In genomic region chr15:101413916-101414635, GRCm38 (mm10) we compare ENCODE assay signal across 16 mouse cellular contexts. TPM values are rescaled to one million over a fixed set of nuclear protein-coding genes. Genes with fewer than 3 reads are reported as not detected.
DNase-seq lines count a peak whose midpoint lies in the region; ATAC-seq and TF ChIP-seq lines count a peak whose summit lies in the region.
"Had no signal": no experiment of that assay in that cellular context is flagged by ENCODE, and none has a peak within 500 bp of the region (broad histone marks: within the 10 kb centered on the region; RNA-seq: fewer than 3 reads in every experiment).

No protein-coding gene starts in this region.

- TF ChIP-seq POLR2A in lung, adult 2 months (IDR thresholded peaks at IDR 0.05; ENCODE audit: borderline replicate concordance, extremely low read depth, low read depth, low read length) = no peak

- H3K4me2 ChIP-seq in lung, embryonic 16.5 days (ENCODE audit: low read depth, low read length) = peak overlapping the region; percentile 44
- no peak overlapping the region for H3K4me2 ChIP-seq in embryonic facial prominence, embryonic 14.5 days (ENCODE audit: low read depth, low read length)

- peak overlapping the region; percentile 61 for H3K9ac ChIP-seq in lung, embryonic 16.5 days (ENCODE audit: low read length)
- H3K9ac ChIP-seq in embryonic facial prominence, embryonic 14.5 days (ENCODE audit: low read depth, low read length) = no peak overlapping the region
- H3K9ac ChIP-seq: limb, embryonic 13.5 days had no signal

- no peaks in the 10 kb centered on the region for H3K36me3 ChIP-seq in lung, embryonic 16.5 days (ENCODE audit: control insufficient read depth, insufficient read depth, low read length)
- no peaks in the 10 kb centered on the region for H3K36me3 ChIP-seq in embryonic facial prominence, embryonic 14.5 days (ENCODE audit: control insufficient read depth, insufficient read depth, low read length)
- H3K36me3 ChIP-seq: forebrain, embryonic 10.5 days; limb, embryonic 13.5 days had no signal

- H3K4me3 ChIP-seq in lung, embryonic 16.5 days (ENCODE audit: low read length) = peak overlapping the region; percentile 39
- no peak overlapping the region for H3K4me3 ChIP-seq in lung, adult 2 months (replicated peaks; ENCODE audit: extremely low read depth, low read depth, low read length)
- H3K4me3 ChIP-seq in embryonic facial prominence, embryonic 14.5 days (ENCODE audit: low read depth, low read length) = no peak overlapping the region
- H3K4me3 ChIP-seq: forebrain, embryonic 10.5 days; limb, embryonic 13.5 days; megakaryocyte, embryonic 14.5 days had no signal

- peak overlapping the region; percentile 96 for H3K27ac ChIP-seq in lung, embryonic 16.5 days (ENCODE audit: low read length)
- H3K27ac ChIP-seq in embryonic facial prominence, embryonic 14.5 days (replicated peaks; ENCODE audit: low read depth, low read length) = no peak overlapping the region
- H3K27ac ChIP-seq: forebrain, embryonic 10.5 days; limb, embryonic 13.5 days had no signal

- ATAC-seq in lung, embryonic 16.5 days (ENCODE audit: low read depth) = no peak
- no peak for ATAC-seq in embryonic facial prominence, embryonic 14.5 days (ENCODE audit: low read depth)

- peak; percentile 51 for DNase-seq in gastrocnemius, postnatal 25 days
- no peak for DNase-seq in gastrocnemius, adult 18-20 months (ENCODE audit: low spot score)
- DNase-seq in lung, adult 2 months = no peak
- peak; percentile 34 for DNase-seq in embryonic facial prominence, embryonic 14.5 days (ENCODE audit: low spot score)
- DNase-seq in skeletal muscle tissue, adult 2 months (ENCODE audit: low read depth, low spot score) = peak; percentile 20
- no peak for DNase-seq in heart, adult 11 months
- DNase-seq in testis, postnatal 14 days (ENCODE audit: low spot score) = no peak

- no peaks in the 10 kb centered on the region for H3K9me3 ChIP-seq in lung, embryonic 16.5 days (ENCODE audit: control insufficient read depth, low read length)
- no peaks in the 10 kb centered on the region for H3K9me3 ChIP-seq in embryonic facial prominence, embryonic 14.5 days (ENCODE audit: control insufficient read depth, low read length)
- H3K9me3 ChIP-seq: forebrain, embryonic 10.5 days; limb, embryonic 13.5 days; megakaryocyte, embryonic 14.5 days had no signal

- WGBS in lung, embryonic 16.5 days = 26% methylated on average over 7 of the region's 7 CpGs
- 38% methylated on average over 7 of the region's 7 CpGs for WGBS in lung, adult 2 months
- WGBS in embryonic facial prominence, embryonic 14.5 days = 25% methylated on average over 7 of the region's 7 CpGs

- H3K4me1 ChIP-seq in lung, embryonic 16.5 days (replicated peaks; ENCODE audit: control insufficient read depth, insufficient read depth, low read length) = peaks cover 10% of the 10 kb centered on the region
- H3K4me1 ChIP-seq in lung, adult 2 months (ENCODE audit: control insufficient read depth, insufficient read depth, low read length) = no peaks in the 10 kb centered on the region
- no peaks in the 10 kb centered on the region; the same call in 1 of the 2 replicates for H3K4me1 ChIP-seq in embryonic facial prominence, embryonic 14.5 days (ENCODE audit: control insufficient read depth, insufficient read depth, low read length)

- TF ChIP-seq CTCF in lung, adult 2 months (IDR thresholded peaks at IDR 0.05; ENCODE audit: insufficient read depth, low read length) = no peak

- peaks cover 2% of the 10 kb centered on the region; the same call in 1 of the 2 replicates for H3K27me3 ChIP-seq in lung, embryonic 16.5 days (ENCODE audit: control insufficient read depth, insufficient read depth, low read depth, low read length)
- H3K27me3 ChIP-seq in embryonic facial prominence, embryonic 14.5 days (replicated peaks; ENCODE audit: control insufficient read depth, insufficient read depth, low read length) = peaks cover 23% of the 10 kb centered on the region

RNA-seq across cellular contexts. Expression of gene Krt7, which starts 3.2 kb away (rescaled TPM):
- not detected for total RNA-seq in gastrocnemius, postnatal 25 days (2021)
- under 1 TPM in 1 of 2 experiments, not detected in 1; 0.14 TPM for total RNA-seq in gastrocnemius, adult 18-20 months (2021)
- 173 and 187 TPM in 2 replicates for polyA plus RNA-seq in lung, embryonic 16.5 days (2015; fragmentation: Nextera tagmentation; extraction: Ambion mirVana)
- 136 and 143 TPM in 2 replicates for polyA plus RNA-seq in lung, adult 2 months (2012; rRNA removed)
- polyA plus RNA-seq in embryonic facial prominence, embryonic 14.5 days (2014; fragmentation: Nextera tagmentation; extraction: Ambion mirVana) = 25.1 and 33.0 TPM in 2 replicates

RNA-seq across cellular contexts. Expression of gene Krt87, which starts 24.5 kb away (rescaled TPM):
- total RNA-seq in gastrocnemius, postnatal 25 days (2021) = not detected
- not detected for total RNA-seq in gastrocnemius, adult 18-20 months (2021)
- polyA plus RNA-seq in lung, embryonic 16.5 days (2015; fragmentation: Nextera tagmentation; extraction: Ambion mirVana) = 0.26 and 0.31 TPM in 2 replicates
- polyA plus RNA-seq in lung, adult 2 months (2012; rRNA removed) = 0.24 and 0.44 TPM in 2 replicates
- 0.43 and 0.86 TPM in 2 replicates for polyA plus RNA-seq in embryonic facial prominence, embryonic 14.5 days (2014; fragmentation: Nextera tagmentation; extraction: Ambion mirVana)
- total RNA-seq: adrenal gland, adult 18-20 months; hematopoietic stem cell, adult 5-6 weeks had no signal
- polyA plus RNA-seq: C2C12 had no signal

RNA-seq across cellular contexts. Expression of gene Krt88, which starts 33.5 kb away (rescaled TPM):
- not detected for total RNA-seq in gastrocnemius, postnatal 25 days (2021)
- total RNA-seq in gastrocnemius, adult 18-20 months (2021) = not detected
- not detected in 2 replicates for polyA plus RNA-seq in lung, embryonic 16.5 days (2015; fragmentation: Nextera tagmentation; extraction: Ambion mirVana)
- polyA plus RNA-seq in lung, adult 2 months (2012; rRNA removed) = not detected in 2 replicates
- not detected in 2 replicates for polyA plus RNA-seq in embryonic facial prominence, embryonic 14.5 days (2014; fragmentation: Nextera tagmentation; extraction: Ambion mirVana)
- total RNA-seq: adrenal gland, adult 18-20 months; common myeloid progenitor, adult 5-6 weeks; gastrocnemius, postnatal 4 days; hematopoietic stem cell, adult 5-6 weeks had no signal
- polyA plus RNA-seq: C2C12; forebrain, embryonic 10.5 days; limb, embryonic 13.5 days had no signal

RNA-seq across cellular contexts. Expression of gene Krt80, which starts 44.1 kb away (rescaled TPM):
- total RNA-seq in gastrocnemius, postnatal 25 days (2021) = 1 to 10 TPM; 1.6 to 1.9 TPM
- 1 to 10 TPM; 1.4 to 3.8 TPM for total RNA-seq in gastrocnemius, adult 18-20 months (2021)
- 2.5 and 2.6 TPM in 2 replicates for polyA plus RNA-seq in lung, embryonic 16.5 days (2015; fragmentation: Nextera tagmentation; extraction: Ambion mirVana)
- 130 and 155 TPM in 2 replicates for polyA plus RNA-seq in lung, adult 2 months (2012; rRNA removed)
- 5.5 and 9.5 TPM in 2 replicates for polyA plus RNA-seq in embryonic facial prominence, embryonic 14.5 days (2014; fragmentation: Nextera tagmentation; extraction: Ambion mirVana)

RNA-seq across cellular contexts. Expression of gene Krt81, which starts 49.5 kb away (rescaled TPM):
- total RNA-seq in gastrocnemius, postnatal 25 days (2021) = not detected
- not detected for total RNA-seq in gastrocnemius, adult 18-20 months (2021)
- not detected in 2 replicates for polyA plus RNA-seq in lung, embryonic 16.5 days (2015; fragmentation: Nextera tagmentation; extraction: Ambion mirVana)
- not detected in 2 replicates for polyA plus RNA-seq in lung, adult 2 months (2012; rRNA removed)
- not detected in 2 replicates for polyA plus RNA-seq in embryonic facial prominence, embryonic 14.5 days (2014; fragmentation: Nextera tagmentation; extraction: Ambion mirVana)
- total RNA-seq: adrenal gland, adult 18-20 months; common myeloid progenitor, adult 5-6 weeks; gastrocnemius, postnatal 4 days; hematopoietic stem cell, adult 5-6 weeks had no signal
- polyA plus RNA-seq: C2C12; forebrain, embryonic 10.5 days; limb, embryonic 13.5 days had no signal

Comparison
In these comparisons a context has a peak if more than half of its experiments do, and no peak if none do; other contexts are left out.
1. DNase-seq: peak in gastrocnemius, postnatal 25 days (single experiment), embryonic facial prominence, embryonic 14.5 days (single experiment) and skeletal muscle tissue, adult 2 months (single experiment); none in gastrocnemius, adult 18-20 months (single experiment), lung, adult 2 months (single experiment), heart, adult 11 months (single experiment) and testis, postnatal 14 days (single experiment).